In the genomic region with DNA sequence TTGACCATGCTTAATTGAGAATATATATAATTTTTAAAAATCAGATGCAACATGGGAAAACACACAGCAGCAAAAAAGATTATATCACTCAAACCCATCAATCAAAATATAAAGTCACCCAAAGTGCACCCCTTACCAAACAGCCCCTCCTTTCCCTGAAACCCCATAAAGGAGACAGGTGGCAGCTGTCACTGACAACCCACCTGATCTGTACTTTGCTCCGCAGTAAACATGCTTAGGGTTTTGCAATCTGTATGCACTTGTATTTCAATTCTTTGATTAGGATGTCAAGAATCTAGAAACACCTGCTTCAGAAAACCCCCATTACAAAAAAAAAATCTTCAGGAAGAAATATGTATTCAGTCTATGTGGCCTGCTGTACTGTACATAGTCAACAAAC, we compare ENCODE assay signal across 18 mouse cellular contexts.
"Had no signal": no experiment of that assay in that cellular context is flagged by ENCODE, and none has a peak within 500 bp of the region (broad histone marks: within the 10 kb centered on the region; RNA-seq: fewer than 3 reads in every experiment).

No protein-coding gene starts in this region.

- H3K4me1 ChIP-seq: midbrain, embryonic 10.5 days; midbrain, embryonic 12.5 days; neural tube, embryonic 13.5 days; neural tube, embryonic 15.5 days had no signal

- H3K27ac ChIP-seq: liver, embryonic 15.5 days; midbrain, embryonic 10.5 days; midbrain, embryonic 12.5 days; neural tube, embryonic 13.5 days; neural tube, embryonic 15.5 days had no signal

- ATAC-seq: midbrain, embryonic 16.5 days had no signal

- H3K36me3 ChIP-seq: liver, embryonic 15.5 days; midbrain, embryonic 10.5 days; midbrain, embryonic 12.5 days; neural tube, embryonic 13.5 days; neural tube, embryonic 15.5 days had no signal

- H3K9me3 ChIP-seq: liver, embryonic 15.5 days; midbrain, embryonic 10.5 days; midbrain, embryonic 12.5 days; neural tube, embryonic 13.5 days; neural tube, embryonic 15.5 days had no signal

- H3K4me3 ChIP-seq: liver, embryonic 15.5 days; midbrain, embryonic 10.5 days; midbrain, embryonic 12.5 days; myocyte; neural tube, embryonic 13.5 days; neural tube, embryonic 15.5 days had no signal

- H3K4me2 ChIP-seq: liver, embryonic 15.5 days; lung, embryonic 14.5 days; midbrain, embryonic 12.5 days; neural tube, embryonic 13.5 days; neural tube, embryonic 15.5 days had no signal

- DNase-seq: lung, adult 18-20 months; lung, embryonic 14.5 days; lung, postnatal 10 days; lung, postnatal 4 days; midbrain, embryonic 14.5 days; retina, postnatal 1 day; right cerebral cortex, postnatal 14 days; spleen, adult 18-20 months; thymus, adult 2 months; thymus, postnatal 14 days; thymus, postnatal 36 days had no signal

- H3K27me3 ChIP-seq: liver, embryonic 15.5 days; midbrain, embryonic 12.5 days; neural tube, embryonic 13.5 days; neural tube, embryonic 15.5 days had no signal

- H3K9ac ChIP-seq: liver, embryonic 15.5 days; lung, embryonic 14.5 days; midbrain, embryonic 12.5 days; neural tube, embryonic 13.5 days; neural tube, embryonic 15.5 days had no signal
